Mouse (Mus musculus) left cerebral cortex, postnatal 4 days (tissue): ENCODE data around the gene Cyld. TPM values are rescaled to one million over a fixed set of nuclear protein-coding genes. Genes with fewer than 3 reads are reported as not detected.
"Not testable (repeated sequence)": the region's sequence is repeated elsewhere in the genome, so short reads cannot be mapped to it uniquely, and the experiment has no call there.

ENCODE experiments used
- DNase-seq: peaks from one replicate; pipeline ENCODE4 v3.0.0-alpha.2; 2022
- intact Hi-C: fragments of 180-260 bp; cut with DNase I; formaldehyde crosslinking; loops from one replicate; pipeline ENCODE4 v1.15.1; 2025
- total RNA-seq, 2 experiments: library from RNA; stranded (reverse); gene quantifications; 2 replicates each; pipeline ENCODE4 v1.2.3; 2021

The Cyld gene
- total RNA-seq, 2 experiments from 2014 or later, result 34.9 to 36.1 TPM

DNA sequence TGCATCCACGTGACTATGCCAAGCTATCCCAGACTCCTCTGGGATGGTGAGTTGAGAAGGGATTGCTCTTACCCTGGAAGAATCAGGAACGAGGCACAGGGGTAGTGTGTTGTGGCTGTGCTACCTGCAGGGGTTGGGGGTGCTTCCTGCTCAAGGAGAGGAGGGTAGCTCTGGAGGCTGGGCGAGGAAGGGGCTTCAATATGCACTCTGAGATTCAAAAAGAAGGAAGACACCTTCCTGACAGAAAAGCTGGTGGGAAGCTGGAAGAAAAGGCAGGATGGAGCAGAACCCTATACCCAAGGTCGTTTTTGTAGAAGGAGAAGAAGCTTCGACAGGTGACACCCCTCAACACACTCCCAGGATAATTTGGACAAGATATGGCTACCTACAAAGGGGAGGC, 84.5 kb downstream of the Cyld start:
- DNase-seq, result no peak
- intact Hi-C loops, result no loop called here

DNA sequence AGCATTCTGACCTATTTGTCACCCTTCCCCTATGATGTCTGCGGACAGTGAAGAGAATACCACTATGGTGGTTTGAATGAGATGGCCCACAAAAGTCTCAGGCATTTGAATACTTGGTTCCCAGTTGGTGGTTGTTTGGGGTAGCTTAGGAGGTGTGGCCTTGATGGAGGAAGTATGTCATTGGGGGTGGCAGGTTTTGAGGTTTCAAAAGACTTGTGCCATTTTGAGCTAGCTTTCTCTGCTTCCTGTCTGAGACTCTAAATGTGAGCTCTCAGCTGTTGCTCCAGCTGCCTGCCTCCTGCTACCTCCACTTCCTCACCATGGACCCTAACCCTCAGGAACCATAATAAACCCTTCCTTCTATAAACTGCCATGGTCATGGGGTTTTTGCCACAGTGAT, 86.9 kb downstream of the Cyld start:
- intact Hi-C loops, result no loop called here
- DNase-seq, result no peak

DNA sequence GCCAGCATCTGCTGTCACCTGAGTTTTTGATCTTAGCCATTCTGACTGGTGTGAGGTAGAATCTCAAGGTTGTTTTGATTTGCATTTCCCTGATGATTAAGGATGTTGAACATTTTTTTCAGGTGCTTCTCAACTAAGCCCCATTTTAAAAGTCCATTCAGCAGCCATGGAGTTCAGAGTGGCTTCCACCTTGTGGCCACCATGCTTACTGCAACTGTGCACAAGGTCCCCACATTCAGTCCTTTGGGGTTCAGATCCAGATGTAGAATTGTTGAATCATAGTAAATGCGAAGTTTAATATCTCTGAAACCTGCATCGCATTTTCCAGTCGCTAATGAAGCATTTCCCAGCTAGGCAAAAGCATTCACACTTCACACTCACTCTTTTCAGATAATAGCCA, 91.5 kb downstream of the Cyld start:
- DNase-seq, intact Hi-C loops: not testable (repeated sequence)

DNA sequence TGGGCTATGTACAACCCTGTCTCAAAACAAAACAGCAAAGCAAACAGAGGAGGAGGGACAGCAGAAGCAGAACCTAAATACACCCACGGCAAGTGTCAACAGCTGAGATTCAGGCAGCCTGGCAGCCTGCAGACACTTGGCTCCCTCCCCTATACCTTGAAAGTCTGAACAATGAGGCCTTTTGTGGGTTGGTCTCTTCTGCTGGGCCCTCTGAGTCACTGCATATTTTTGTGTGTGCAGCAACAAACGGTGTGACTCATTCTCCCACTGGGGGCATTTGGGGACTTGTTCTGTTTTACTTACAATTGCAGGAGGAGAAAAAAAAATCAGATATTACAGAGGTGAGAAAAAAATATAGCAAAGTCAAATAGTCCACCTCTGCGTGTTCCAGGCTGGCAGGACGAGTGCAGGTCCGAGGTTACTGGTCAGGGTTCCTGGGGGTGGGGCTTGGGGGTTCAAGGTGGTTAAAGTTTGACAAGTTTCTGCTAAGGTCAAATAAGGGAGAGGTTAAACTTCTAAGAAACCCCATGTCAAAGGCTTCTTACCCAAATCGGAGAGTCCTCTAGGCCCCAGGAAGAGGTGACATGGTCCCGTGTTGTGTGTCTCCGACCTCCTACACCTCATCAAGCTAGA, 96.0 kb downstream of the Cyld start:
- intact Hi-C loops, result loop anchor here (10.0 kb wide), 1 partner anchor 782 kb away; no protein-coding TSS in a partner anchor
- DNase-seq, result no peak

- intact Hi-C loops, result loop anchor here (10.0 kb wide), 1 partner anchor 781 kb away; no protein-coding TSS in a partner anchor
- DNase-seq, result peak; percentile 13
These were observed 96.5 kb downstream of the Cyld start for GRCm38 (mm10) chr8:88793324-88793722.

DNA sequence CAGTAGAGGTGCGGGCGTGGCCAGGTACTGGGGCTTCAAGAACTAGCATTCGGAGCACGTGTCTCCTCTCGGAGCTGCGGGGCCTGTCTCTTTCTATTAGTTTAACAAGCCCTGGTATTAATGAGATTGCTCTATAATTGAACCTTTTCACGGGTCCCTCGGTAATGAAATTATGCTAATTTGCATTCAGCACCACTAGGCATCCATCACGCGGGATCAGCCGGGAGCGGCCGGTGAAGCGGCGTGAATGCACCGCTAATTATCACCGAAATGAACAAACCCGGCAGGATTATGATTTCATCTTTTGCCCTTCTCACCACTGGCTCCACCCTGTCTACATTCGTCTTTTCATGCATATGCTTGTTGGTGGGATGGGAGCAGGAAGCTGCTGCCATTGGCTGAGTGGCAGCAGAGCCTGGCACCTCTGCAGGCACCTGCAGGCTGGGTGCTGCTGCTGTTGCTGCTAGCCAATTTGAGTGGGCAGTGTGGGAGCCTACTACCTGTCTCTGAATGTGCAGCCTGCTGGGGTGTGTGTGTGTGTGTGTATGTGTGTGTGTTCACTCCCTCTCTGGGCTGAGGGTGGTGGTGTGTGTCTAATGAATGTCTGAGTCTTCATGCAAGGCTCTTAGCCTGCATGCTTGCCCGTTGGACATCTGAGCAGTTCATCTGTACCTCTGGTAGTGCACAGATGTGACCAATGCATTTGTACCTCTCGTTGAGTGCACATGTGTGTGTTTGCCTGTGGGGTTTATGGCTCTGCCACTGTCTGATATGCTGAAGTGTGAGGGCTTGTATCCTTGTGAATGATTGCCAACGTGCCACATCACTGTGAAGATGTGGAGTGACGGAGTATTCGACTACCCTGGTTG, 97.2 kb downstream of the Cyld start:
- no peak for DNase-seq
- intact Hi-C loops, result loop anchor here (10.0 kb wide), 1 partner anchor 781 kb away; no protein-coding TSS in a partner anchor

- intact Hi-C loops, result loop anchor here (10.0 kb wide), 1 partner anchor 780 kb away; no protein-coding TSS in a partner anchor
- peak; percentile 17 for DNase-seq
These were observed 97.7 kb downstream of the Cyld start for GRCm38 (mm10) chr8:88794615-88794907.

GRCm38 (mm10) chr8:88795896-88796295, 99.1 kb downstream of the Cyld start:
- no peak for DNase-seq

GRCm38 (mm10) chr8:88796651-88797050, 99.8 kb downstream of the Cyld start:
- intact Hi-C loops, result loop anchor here (10.0 kb wide), 1 partner anchor 778 kb away; no protein-coding TSS in a partner anchor
- no peak for DNase-seq

More at GRCm38 (mm10) chr8:88795896-88796295, 99.1 kb downstream of the Cyld start:
- intact Hi-C loops, result loop anchor here (10.0 kb wide), 1 partner anchor 779 kb away; no protein-coding TSS in a partner anchor

Other genes starting within 250 kb of the Cyld start
- 10 to 100 TPM; 22.5 to 25.7 TPM for gene Nkd1, start 175.7 kb upstream of the Cyld start, total RNA-seq
- under 1 TPM; 0.84 to 0.89 TPM for gene Snx20, start 60.9 kb upstream of the Cyld start, total RNA-seq
- under 1 TPM; 0.66 to 0.89 TPM for gene Nod2, start 49.7 kb upstream of the Cyld start, total RNA-seq